Mouse (Mus musculus): ENCODE data around the gene Tymp. TPM values are rescaled to one million over a fixed set of nuclear protein-coding genes. Genes with fewer than 3 reads are reported as not detected.

Gene Tymp
- 99.3 and 259 TPM in 2 replicates for polyA plus RNA-seq (2012; rRNA removed; ENCODE audit: low replicate concordance)

DNA sequence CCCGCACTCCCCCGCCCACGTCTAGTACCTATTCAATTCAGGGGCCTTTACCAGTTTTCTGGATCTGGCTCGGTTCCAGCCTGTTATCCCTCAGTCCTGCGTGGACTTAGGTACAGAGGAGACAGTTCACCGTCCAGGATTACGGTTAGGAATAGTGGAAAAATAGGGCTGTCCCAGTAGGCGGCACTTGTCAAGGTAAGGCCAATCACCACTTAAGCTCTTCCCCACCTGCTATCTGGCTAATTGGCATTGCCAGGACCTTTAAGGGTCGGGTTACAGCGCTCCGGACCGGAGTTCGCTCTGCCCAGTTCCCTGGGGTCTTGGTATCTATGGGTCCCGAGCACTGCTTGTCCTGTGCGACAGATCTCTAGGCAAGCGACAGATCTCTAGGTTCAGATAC, at the start of gene Tymp:
Gene Tymp (minus strand): TSS at position 83 of the 400 bp plus-strand sequence.

DNA sequence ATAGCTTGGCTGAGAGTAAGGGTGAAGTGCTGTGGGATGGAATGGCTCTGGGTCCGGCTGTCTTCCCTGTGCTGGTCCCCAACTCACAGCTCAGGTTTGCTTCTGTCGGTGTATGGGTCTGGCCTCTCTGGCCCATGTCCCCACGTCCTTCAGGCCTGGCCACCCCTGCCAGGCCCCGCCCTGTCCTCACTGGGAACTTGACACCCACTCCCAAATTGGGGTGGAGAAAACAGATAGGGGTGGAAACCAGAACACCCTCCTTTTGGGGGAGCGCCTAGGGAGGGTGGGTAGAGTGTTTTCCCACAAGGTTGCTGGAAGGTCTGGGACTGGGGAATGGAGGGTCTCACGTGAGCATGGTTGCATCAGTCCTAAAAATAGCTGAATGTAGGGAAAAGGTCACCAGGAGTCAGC, 48.9 kb upstream of the Tymp start, which contains the start of gene Cpt1b:
Gene Cpt1b (minus strand): TSS at position 153 of the 411 bp plus-strand sequence.

DNA sequence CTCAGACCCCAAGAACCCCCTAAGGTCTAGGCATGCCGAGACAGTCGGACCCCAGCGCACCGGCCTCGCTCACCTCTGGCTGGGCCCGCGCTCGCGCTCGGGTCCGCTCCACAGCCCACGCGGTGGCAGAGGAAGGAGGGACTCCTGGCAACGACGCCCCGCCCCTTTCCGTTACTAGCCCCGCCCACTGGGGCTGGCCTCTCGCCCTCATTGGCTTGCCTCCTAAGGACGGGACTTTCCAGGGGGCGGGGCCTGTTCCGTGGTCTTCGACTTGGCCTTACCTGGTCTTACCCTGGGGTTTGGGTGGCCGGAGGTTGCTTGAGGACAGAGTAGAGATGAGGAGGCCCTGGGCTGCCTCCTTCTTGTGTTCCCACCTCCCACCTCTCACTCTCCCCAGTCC, 33.3 kb upstream of the Tymp start, which contains the start of gene Syce3:
Gene Syce3 (minus strand): TSS at position 386 of the 400 bp plus-strand sequence.

DNA sequence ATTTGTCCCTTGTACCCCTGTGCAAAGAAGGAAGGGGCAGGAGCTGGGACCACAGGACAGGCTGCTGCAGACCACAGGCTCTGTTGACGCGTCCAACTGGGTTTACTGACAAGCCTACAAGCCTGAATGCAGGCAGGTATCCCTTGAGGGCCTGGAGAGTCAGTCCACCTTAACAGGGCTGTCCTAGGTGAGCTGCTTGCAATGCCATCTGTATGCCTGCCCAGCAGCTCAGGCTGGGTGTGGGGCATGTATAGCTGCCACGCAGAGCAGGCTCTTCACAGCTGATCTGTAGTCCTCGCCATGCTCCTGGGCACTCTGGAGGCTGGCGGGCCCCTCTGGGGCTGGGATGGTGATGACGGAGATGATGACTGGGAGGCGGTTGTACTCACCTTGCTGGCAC, 7.8 kb upstream of the Tymp start, which contains the start of gene Klhdc7b:
Gene Klhdc7b (plus strand): TSS at position 301 of the 400 bp plus-strand sequence.

DNA sequence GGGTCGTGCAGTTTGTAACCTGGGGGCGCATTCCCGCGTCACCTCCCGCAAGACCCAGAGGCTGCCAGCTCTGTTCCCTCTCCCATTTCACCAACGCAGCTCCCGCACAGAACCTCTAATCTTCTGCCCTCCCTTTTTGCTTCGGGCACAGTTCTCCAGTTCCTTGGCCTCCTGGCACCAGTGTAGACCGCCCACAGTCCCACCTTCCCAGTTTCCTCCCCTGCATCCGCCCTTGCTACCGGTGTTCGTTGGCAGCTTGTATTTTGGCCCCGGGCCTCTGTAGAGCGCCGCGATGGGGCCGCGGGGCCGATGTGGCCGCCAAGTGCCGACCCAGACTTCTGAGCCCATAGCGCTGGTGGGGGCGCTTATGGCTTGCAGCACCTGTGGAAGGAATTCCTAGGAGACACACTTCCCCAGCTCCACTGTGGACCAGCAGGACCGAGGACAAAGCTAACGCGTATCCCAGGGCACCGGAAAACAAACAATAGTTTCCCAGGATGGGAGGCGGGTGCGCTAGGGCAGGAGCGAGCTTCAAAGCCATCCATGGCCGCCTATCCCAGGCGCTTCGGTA, 2.1 kb upstream of the Tymp start, which contains the start of gene Odf3b:
Gene Odf3b (minus strand): TSS at position 452 of the 571 bp plus-strand sequence.

DNA sequence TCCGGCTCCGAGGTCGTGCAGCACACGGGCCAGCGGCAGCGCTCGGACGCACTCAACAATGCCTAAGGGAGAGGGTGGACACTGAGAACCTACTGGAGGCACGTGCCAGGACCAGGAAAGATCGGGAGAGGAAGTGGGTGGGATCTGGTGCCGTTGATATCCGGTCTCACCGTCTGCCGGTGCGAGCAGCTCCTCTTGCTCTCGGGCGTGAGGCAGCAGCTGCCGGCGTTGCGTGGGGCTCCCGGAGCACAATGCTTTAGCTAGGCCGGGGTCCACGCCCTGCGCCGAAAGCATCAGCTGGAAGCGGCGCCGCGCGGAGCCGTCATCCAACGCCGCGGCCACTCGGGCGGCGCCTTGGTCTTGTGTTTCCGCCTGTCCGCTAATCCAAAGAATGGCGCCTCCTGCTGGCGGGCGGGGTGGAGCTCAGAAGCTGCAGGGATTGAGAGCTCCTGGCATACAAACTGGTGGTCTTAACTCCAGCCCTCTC, 3.0 kb downstream of the Tymp start, which contains the start of gene Sco2:
Gene Sco2 (minus strand): TSS at position 85 of the 487 bp plus-strand sequence.

DNA sequence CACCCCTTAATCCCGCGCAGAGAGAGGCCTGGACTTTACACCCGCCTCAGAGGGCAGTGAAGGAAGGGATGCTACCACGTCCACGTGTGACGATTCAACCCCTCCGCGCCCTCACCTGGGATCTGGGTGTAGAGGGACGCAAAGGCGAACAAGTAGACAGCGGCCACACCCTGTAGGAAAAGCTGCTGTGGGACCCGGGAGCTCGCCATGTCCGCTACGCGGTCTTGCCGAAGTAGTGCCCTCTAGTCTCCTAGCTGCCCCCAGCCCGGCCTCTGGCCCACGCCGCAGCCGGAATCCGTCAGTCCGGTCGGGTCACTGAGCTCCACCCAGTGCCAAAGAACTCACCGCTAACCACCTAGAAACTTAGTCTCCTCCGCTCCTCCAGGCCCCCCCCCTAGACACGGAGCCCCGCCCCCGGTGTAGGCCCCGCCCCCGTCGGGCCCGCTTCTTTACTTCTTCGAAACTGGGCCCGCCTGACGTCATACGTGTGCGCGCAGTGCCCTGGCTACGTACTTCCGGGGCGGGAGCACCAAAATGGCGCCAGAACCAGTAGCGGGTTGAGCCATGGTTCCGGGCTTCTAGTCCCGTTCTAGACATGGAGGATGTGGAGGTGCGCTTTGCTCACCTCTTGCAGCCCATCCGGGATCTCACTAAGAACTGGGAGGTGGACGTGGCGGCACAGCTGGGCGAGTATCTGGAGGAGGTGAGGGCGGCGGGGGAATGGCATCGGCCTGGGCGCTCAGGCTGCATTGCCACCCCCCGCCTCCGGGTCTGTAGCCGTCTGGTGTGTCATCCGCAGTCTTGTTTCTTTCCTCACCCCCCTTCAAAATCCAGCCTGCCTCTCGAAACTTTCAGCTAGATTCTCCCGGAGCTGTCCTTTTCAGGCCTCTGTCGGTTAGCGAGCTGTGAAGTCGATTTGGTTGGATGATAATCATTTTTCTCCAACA, 21.3 kb downstream of the Tymp start, which contains the start of the genes Lmf2 and Ncaph2:
Gene Lmf2 (minus strand): TSS at position 419 of the 947 bp plus-strand sequence.
Gene Ncaph2 (plus strand): TSS at position 479 of the 947 bp plus-strand sequence.

DNA sequence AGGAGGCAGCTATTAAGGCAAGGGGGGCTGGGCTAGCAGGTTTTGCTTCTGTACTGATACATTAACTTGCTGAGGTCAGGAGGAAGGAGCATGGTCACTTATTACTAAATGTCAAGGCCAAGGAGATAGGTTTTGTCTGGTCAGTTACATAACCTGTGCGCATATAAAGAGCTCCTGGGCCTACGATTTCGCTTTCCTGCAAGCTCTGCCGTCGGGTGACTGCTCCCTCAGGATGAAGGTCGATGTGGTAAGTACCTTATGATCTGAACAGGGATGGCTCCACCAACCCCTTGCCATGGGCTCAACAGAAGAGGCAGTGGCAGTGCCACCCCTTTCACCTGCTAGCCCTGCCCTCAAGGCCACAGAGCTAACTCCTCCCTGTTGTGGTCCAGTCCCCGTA, 42.6 kb downstream of the Tymp start, which contains the start of gene Miox:
Gene Miox (plus strand): TSS at position 128 of the 400 bp plus-strand sequence.

DNA sequence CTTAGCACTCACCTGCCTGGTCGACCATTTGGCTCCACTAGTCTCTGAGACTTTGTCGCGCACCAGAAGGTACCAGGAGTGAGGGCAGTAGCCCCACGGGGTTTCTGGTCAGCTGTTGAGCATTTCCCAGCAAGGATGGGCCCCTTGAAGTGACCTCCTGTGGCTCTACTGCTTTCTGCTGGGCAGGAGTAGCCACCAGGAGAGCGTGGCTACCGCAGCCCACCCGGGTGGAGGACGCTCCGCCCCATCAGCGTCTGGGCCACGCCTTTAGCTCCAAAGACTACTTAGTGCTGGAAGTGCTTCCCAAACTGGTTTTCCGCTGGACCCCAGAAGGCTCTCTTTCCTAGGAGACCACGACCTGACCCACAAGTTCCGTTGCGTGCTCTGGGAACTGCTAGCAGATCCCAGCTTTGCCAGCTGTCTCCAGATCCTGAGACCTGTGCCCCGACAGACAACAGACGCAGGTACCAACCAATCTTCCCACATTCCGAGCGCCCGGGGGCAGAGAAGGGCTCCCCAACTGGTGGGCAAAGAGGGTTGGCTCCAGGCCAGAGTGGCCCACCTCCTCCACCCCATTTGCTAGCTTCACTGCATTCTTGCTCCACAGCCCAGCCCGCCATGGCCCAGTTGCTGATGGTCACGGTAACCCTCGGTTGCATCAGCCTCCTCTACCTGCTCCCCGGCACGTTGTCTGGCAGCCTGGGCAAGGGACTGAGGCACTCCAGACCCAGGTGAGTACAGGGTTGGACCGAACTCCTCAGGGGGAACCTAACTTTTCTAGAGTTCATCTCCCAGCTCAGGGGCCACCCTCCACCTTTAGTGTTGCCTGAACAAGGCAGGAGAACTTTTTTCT, 53.9 kb downstream of the Tymp start, which contains the start of gene Adm2:
Gene Adm2 (plus strand): TSS at position 51 of the 853 bp plus-strand sequence.

Other genes starting within 250 kb of the Tymp start
- 19.2 and 21.0 TPM in 2 replicates for gene Hdac10, start 248.3 kb downstream of the Tymp start, polyA plus RNA-seq (2012; rRNA removed; ENCODE audit: low replicate concordance)
- gene Mapk12, start 236.3 kb downstream of the Tymp start, polyA plus RNA-seq (2012; rRNA removed; ENCODE audit: low replicate concordance) = 2.6 and 2.9 TPM in 2 replicates
- 1.2 and 1.8 TPM in 2 replicates for gene Mapk11, start 227.4 kb downstream of the Tymp start, polyA plus RNA-seq (2012; rRNA removed; ENCODE audit: low replicate concordance)
- gene Plxnb2, start 196.3 kb downstream of the Tymp start, polyA plus RNA-seq (2012; rRNA removed; ENCODE audit: low replicate concordance) = 257 and 402 TPM in 2 replicates
- gene Dennd6b, start 180.5 kb downstream of the Tymp start, polyA plus RNA-seq (2012; rRNA removed; ENCODE audit: low replicate concordance) = 12.6 and 17.4 TPM in 2 replicates
- 252 and 373 TPM in 2 replicates for gene Ppp6r2, start 165.5 kb downstream of the Tymp start, polyA plus RNA-seq (2012; rRNA removed; ENCODE audit: low replicate concordance)
- 150 and 156 TPM in 2 replicates for gene Sbf1, start 61.7 kb downstream of the Tymp start, polyA plus RNA-seq (2012; rRNA removed; ENCODE audit: low replicate concordance)
- gene Adm2, start 54.3 kb downstream of the Tymp start, polyA plus RNA-seq (2012; rRNA removed; ENCODE audit: low replicate concordance) = 0.59 and 3.3 TPM in 2 replicates
- 0.21 TPM in 1 of 2 replicates, not detected in the other for gene Miox, start 42.6 kb downstream of the Tymp start, polyA plus RNA-seq (2012; rRNA removed; ENCODE audit: low replicate concordance)
- 30.4 and 32.4 TPM in 2 replicates for gene Lmf2, start 21.4 kb downstream of the Tymp start, polyA plus RNA-seq (2012; rRNA removed; ENCODE audit: low replicate concordance)
- 97.4 and 142 TPM in 2 replicates for gene Ncaph2, start 21.3 kb downstream of the Tymp start, polyA plus RNA-seq (2012; rRNA removed; ENCODE audit: low replicate concordance)
- gene Sco2, start 3.2 kb downstream of the Tymp start, polyA plus RNA-seq (2012; rRNA removed; ENCODE audit: low replicate concordance) = 308 and 600 TPM in 2 replicates
- 108 and 177 TPM in 2 replicates for gene Odf3b, start 2.2 kb upstream of the Tymp start, polyA plus RNA-seq (2012; rRNA removed; ENCODE audit: low replicate concordance)
- gene Klhdc7b, start 7.9 kb upstream of the Tymp start, polyA plus RNA-seq (2012; rRNA removed; ENCODE audit: low replicate concordance) = 2.8 and 3.0 TPM in 2 replicates
- 0.78 and 1.7 TPM in 2 replicates for gene Syce3, start 33.5 kb upstream of the Tymp start, polyA plus RNA-seq (2012; rRNA removed; ENCODE audit: low replicate concordance)
- 2.7 and 2.8 TPM in 2 replicates for gene Cpt1b, start 48.8 kb upstream of the Tymp start, polyA plus RNA-seq (2012; rRNA removed; ENCODE audit: low replicate concordance)
- 0.21 and 0.41 TPM in 2 replicates for gene C730034F03Rik, start 52.5 kb upstream of the Tymp start, polyA plus RNA-seq (2012; rRNA removed; ENCODE audit: low replicate concordance)
- 5.1 and 5.5 TPM in 2 replicates for gene Gm44502, start 52.7 kb upstream of the Tymp start, polyA plus RNA-seq (2012; rRNA removed; ENCODE audit: low replicate concordance)
- 104 and 155 TPM in 2 replicates for gene Chkb, start 52.9 kb upstream of the Tymp start, polyA plus RNA-seq (2012; rRNA removed; ENCODE audit: low replicate concordance)
- 0.81 and 1.0 TPM in 2 replicates for gene Mapk8ip2, start 76.9 kb upstream of the Tymp start, polyA plus RNA-seq (2012; rRNA removed; ENCODE audit: low replicate concordance)
- 35.8 and 42.8 TPM in 2 replicates for gene Arsa, start 100.4 kb upstream of the Tymp start, polyA plus RNA-seq (2012; rRNA removed; ENCODE audit: low replicate concordance)
- gene Shank3, start 122.6 kb upstream of the Tymp start, polyA plus RNA-seq (2012; rRNA removed; ENCODE audit: low replicate concordance) = 7.7 and 8.7 TPM in 2 replicates
- 0.13 and 0.34 TPM in 2 replicates for gene Acr, start 191.3 kb upstream of the Tymp start, polyA plus RNA-seq (2012; rRNA removed; ENCODE audit: low replicate concordance)
- gene Rabl2, start 214.9 kb upstream of the Tymp start, polyA plus RNA-seq (2012; rRNA removed; ENCODE audit: low replicate concordance) = 1.0 and 3.9 TPM in 2 replicates

Measured in duodenum, adult 2 months (tissue).